Mouse (Mus musculus) bone marrow macrophage, adult 2 months (primary cell): ENCODE results near the gene Ppp1r12a.

ENCODE experiments used
- CTCF ChIP-seq: IDR thresholded peaks from 2 replicates; pipeline ENCODE4 v1.5.1; 2012; ENCODE audit warnings: low read depth, mild to moderate bottlenecking, low read length, moderate library complexity
- POLR2A ChIP-seq: IDR thresholded peaks from 2 replicates; pipeline ENCODE4 v1.6.1; 2012; ENCODE audit warnings: mild to moderate bottlenecking, low read depth, low read length, borderline replicate concordance

GRCm38 (mm10) chr10:108293620-108294195 lies 131.7 kb downstream of the Ppp1r12a start:
- TF ChIP-seq CTCF (no peak), POLR2A (no peak)
